Mouse (Mus musculus) liver, postnatal 0 days (tissue): ENCODE measurements at regions not wholly inside any gene's neighbourhood (a gene's known extent, or its start where the extent isn't known, plus 50 kb on each side); places are given as distances from the start of the nearest gene placed in this dataset.

Source experiments
- CTCF ChIP-seq: sonication (generic); IDR thresholded peaks from 2 replicates; pipeline ENCODE4 v1.5.1; 2016; ENCODE audit warnings: antibody characterized with exemption, low read depth
- EP300 ChIP-seq: IDR thresholded peaks from 2 replicates; pipeline ENCODE4 v1.6.1; 2016; ENCODE audit warnings: antibody characterized with exemption, low read depth, mild to moderate bottlenecking

DNA sequence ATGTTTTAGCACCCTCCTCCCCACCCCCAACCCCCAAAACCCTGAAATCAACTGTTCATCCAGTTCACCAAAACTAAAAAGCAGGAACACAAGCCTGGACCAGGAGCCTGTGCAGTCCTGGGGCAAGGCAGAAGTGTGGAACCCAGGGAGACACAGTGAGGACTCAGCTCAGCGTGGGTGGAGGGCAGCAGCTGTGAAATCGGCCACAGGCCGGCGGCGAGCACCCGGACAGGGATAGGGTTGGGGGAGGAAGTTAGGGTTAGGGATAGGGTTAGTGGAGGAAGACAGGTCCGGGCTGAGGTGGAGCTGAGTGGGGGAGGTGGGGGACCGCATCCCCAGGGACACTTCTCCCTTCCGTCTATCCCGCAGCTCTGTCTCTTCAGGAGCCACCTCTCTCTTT, 102.5 kb upstream of the Bach2 start:
- TF ChIP-seq CTCF: no peak
- TF ChIP-seq EP300: no peak
